Mouse (Mus musculus): ENCODE data around the gene Lamb1. TPM values are rescaled to one million over a fixed set of nuclear protein-coding genes. Genes with fewer than 3 reads are reported as not detected.

The Lamb1 gene
- total RNA-seq, 2 experiments from 2014 or later = 102 to 120 TPM

DNA sequence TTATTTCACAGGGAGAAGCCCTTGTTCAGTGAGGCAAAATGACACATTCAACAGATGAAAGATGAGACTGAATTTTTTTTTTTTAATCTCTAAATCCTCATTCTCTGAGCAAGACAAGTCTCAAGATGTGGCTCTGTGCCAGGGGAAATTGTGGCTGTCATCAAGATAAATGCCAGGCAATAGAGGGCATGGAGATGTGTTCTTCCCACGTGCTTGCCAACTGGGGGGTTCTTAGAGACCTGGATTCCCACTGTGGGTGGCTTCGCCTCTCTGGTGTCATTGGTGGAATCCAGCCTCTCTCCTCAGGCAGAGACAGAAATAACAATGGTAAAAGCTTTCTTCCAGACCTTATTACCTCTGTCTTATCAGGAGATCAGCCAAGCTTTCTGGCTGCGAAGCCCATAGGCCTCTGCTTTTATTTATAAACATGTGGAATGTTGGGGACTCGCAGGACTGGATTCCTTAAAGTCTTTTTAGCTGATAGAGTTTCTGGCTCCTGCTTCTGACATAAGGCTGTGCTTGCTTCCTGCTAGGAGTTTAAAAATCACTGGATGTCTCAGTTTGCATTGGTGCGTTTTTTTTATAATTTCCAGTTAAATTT, 41.1 kb downstream of the Lamb1 start:
- intact Hi-C loops (cut with DNase I; ENCODE audit: low total_unique reads) = no loop called here
- DNase-seq = no peak

DNA sequence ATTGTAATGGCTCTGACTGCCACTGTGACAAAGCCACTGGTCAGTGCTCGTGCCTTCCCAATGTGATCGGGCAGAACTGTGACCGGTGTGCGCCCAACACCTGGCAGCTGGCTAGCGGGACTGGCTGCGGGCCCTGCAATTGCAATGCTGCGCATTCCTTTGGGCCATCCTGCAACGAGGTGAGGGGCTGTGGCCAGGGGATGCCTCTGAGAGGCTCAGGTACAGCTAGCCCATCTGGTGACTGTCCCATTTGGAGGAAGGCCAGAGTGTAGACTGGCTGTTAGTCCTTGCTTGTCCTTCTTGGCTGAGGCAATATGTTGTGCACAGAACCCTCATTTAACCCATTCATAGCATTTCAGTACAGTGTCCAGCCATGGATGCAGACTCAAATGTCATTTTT, 42.0 kb downstream of the Lamb1 start:
- no peak for DNase-seq
- intact Hi-C loops (cut with DNase I; ENCODE audit: low total_unique reads) = no loop called here

DNA sequence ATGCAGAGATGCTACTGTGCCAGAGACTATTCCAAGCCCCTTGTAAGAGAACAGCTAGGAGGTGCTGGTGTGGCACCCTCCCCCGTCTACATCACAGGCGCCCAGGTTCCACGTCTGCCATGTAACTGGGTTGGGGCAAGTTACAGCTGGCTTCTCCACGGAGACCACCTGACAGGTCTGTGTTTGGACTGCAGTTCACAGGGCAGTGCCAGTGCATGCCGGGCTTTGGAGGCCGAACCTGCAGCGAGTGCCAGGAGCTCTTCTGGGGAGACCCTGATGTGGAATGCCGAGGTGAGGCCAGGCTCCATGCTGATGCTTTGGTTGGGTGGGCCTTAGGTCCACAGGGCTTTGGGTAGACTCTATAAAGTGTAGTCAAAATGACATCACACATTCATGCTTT, 42.7 kb downstream of the Lamb1 start:
- intact Hi-C loops (cut with DNase I; ENCODE audit: low total_unique reads) = no loop called here
- DNase-seq = no peak

DNA sequence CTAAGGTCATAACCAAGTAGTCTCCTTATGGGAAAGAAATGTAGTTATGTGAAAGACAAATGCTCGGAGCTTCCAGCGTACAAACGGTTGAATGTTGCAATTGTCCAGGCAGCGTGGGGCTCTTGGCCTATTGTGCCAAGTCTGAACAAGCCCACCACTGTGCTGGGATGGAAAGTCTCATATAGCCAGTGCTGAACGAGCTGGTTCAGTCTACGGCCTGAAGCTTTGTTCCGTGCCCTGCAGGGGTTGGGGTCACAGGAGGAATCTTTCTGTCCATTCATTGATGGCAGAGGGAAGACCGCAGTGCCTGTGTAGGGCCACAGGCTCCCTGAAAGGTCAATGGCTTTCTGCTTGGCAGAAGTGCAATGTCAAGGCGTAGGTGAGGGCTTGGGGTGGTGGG, 45.7 kb downstream of the Lamb1 start:
- intact Hi-C loops (cut with DNase I; ENCODE audit: low total_unique reads) = no loop called here
- no peak for DNase-seq

DNA sequence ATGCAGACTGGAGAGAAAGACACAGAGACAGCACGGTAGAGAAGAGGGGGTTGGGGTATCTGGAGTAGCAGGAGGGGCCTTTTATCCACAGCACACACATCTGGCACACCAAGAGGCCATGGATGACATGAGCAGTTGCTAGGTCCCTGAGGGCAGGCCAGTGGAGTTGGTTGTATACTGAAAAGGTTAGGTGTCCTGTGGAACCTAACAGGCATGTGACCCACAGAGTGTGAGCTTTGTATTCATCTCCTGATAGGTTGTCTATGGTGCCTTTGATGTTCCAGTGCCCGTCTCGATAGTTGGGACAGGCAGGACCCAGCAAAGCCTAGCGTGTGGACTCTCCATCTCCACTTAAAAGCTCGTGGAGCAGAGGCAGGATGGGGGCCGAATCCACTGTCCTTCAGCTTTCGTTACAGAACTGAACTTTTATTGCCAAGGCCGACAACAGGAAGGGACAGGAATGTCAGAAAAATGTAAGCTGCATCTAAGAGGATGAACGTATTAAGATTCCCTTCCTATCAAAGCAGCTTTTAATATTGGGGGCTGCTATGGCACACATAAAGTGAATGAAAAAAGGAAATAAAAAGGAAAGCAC, 46.7 kb downstream of the Lamb1 start:
- intact Hi-C loops (cut with DNase I; ENCODE audit: low total_unique reads) = no loop called here
- no peak for DNase-seq

DNA sequence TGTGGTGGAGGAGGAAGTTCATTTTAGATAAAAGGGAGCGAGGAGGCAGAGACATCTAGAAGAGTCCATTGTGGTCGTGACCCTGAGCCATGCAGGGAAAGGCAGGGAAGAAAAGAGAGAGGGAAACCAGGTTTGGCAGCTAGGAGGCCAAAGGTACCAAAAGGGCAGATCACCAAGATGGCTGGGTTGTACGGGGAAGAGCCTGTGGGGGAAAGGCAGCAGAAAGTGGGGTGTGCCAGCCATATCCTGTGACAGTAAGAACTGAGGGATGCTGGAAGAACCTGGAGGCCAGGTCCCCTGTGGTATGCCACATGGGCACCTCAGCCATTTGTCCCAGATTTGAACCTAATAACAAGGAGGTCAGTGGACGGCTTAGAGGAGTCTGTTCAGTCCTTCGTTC, 47.2 kb downstream of the Lamb1 start:
- intact Hi-C loops (cut with DNase I; ENCODE audit: low total_unique reads) = no loop called here
- no peak for DNase-seq

DNA sequence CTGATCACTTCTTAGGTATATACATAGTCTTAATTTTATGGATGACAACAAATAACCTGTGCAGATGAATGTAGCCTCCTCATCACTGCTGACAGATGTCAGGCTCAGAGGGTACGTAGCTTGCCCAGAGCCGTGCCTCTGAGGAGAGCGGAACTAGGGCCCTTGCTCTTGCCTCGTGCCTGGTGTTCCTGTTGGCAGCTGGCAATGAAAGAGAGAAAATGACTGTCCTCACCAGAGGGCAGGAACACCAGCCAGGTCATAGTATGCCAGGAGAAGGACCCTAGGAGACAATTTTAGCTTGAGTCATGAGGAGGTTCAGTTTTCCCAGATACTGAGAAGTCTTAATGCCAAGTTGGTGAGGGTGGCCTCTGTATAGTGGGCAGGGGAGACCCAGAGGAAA, 48.1 kb downstream of the Lamb1 start:
- no peak for DNase-seq
- intact Hi-C loops (cut with DNase I; ENCODE audit: low total_unique reads) = no loop called here

DNA sequence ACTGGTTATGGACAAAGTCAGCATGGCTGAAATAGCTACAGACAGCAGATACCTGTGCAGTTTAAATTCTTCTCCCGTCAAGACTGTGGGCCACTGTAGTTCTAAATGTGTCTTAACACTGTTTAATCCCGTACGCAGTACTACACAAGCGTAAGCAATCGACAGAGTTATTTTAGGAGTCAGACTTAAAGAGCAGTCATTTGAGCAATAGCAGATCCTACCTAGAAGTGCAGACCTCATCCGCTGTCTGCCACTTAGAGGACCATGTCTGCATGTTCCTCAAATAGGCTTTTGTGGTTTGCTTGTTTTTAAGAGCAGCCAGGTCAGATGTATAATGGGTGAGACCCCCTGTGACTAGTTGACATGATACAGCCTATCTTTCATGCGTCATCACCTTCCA, 49.3 kb downstream of the Lamb1 start:
- intact Hi-C loops (cut with DNase I; ENCODE audit: low total_unique reads) = no loop called here
- DNase-seq = no peak

DNA sequence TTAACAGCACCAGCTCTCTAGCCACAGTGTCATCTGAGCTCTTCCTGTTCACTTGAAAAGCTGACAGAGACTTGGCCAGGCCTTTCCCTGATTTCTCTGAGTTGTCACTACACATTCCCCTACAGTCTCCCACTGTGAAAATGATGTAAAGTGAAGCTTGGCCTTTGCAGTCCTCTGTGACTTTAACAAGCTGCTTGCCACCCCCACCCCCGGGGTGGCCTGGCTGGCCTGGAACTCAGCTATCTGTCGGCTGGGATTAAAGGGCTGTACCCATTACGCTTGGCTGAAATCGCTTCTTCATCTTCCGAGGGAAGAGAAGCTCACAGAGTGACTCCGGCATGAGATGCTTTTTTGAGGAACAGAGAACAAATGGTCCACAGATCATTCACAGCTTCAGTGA, 50.9 kb downstream of the Lamb1 start:
- intact Hi-C loops (cut with DNase I; ENCODE audit: low total_unique reads) = no loop called here
- no peak for DNase-seq

DNA sequence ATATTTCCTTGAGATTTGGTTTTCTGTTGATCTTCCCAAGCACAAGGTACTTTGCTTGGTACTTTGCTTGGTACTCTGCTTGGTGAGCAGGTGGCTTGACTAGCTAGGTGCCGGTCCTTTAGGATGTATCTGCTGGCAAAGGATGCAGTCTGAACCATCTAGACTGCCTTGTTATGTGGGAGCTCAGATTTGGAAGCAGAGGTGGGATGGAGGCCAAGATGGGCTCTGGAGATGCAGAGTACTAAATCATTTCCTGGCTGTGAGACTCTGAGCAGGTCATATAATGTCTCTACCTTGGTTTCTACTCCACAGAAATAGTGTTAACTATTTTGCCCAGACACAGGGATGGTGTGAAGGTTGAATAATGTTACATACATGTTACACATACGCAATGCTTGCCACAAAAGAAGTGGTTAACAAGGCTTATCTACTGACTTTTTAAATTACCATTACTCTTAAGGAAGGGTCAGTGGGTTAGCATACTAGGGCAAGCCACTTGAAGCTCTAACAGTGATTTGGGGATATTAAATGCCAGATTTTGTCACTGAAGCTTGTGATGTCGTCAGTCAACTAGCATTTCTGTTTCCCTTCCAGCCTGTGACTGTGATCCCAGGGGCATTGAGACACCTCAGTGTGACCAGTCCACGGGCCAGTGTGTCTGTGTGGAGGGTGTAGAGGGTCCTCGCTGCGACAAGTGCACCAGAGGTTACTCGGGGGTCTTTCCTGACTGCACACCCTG, 52.8 kb downstream of the Lamb1 start:
- intact Hi-C loops (cut with DNase I; ENCODE audit: low total_unique reads) = no loop called here

DNA sequence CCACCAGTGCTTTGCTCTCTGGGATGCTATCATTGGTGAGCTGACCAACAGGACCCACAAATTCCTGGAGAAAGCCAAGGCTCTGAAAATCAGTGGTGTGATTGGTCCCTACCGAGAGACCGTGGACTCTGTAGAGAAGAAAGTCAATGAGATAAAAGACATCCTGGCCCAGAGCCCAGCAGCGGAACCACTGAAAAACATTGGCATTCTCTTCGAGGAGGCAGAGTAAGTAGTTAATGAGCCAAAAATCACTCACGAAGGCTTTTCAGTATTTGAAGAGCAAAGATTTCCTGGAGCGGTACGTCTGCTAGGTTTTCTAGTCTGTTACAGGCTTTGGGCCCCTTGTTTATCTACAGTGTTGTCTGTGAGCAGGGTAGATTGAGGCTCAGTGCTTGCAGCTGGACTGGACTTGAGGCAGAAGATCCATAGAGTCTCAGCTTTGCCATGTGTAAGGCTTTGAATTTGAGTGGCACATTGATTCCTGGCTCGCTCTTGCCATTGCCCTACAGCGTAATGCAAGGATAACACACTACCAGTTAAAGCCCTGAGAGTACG, 53.5 kb downstream of the Lamb1 start:
- intact Hi-C loops (cut with DNase I; ENCODE audit: low total_unique reads) = no loop called here
- no peak for DNase-seq

More for the DNA sequence above, 52.8 kb downstream of the Lamb1 start:
- no peak for DNase-seq

DNA sequence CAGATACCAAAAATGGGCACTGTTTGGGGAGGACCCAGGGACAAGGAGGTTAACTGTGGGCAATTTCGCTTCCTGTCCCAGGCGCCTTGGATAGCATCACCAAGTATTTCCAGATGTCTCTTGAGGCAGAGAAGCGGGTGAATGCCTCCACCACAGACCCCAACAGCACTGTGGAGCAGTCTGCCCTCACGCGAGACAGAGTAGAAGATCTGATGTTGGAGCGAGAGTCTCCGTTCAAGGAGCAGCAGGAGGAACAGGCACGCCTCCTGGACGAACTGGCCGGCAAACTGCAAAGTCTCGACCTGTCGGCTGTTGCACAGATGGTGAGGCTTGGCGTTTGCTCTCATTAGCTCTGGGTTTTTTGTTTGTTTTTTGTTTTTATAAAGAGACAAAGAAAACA, 55.8 kb downstream of the Lamb1 start:
- DNase-seq = no peak
- intact Hi-C loops (cut with DNase I; ENCODE audit: low total_unique reads) = no loop called here

DNA sequence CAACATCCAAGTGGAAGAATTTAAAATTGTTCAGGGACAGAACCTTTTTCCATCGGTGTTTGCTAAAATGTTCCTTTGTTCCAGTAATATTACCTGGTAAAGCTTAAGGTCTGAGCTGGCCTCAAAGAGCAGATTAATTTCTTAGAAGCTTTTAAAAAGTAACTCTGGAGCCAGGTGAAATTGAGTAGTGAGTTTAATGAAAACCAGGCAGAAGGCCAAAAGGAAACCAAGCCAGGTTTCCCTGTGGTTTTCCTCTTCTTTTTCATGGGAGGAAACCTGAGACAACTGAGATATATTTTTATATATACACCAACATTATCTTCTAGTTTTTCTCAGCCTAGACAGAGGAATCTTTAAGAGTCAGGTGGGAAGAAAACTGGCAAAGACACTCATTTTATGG, 56.5 kb downstream of the Lamb1 start:
- DNase-seq = no peak
- intact Hi-C loops (cut with DNase I; ENCODE audit: low total_unique reads) = no loop called here

DNA sequence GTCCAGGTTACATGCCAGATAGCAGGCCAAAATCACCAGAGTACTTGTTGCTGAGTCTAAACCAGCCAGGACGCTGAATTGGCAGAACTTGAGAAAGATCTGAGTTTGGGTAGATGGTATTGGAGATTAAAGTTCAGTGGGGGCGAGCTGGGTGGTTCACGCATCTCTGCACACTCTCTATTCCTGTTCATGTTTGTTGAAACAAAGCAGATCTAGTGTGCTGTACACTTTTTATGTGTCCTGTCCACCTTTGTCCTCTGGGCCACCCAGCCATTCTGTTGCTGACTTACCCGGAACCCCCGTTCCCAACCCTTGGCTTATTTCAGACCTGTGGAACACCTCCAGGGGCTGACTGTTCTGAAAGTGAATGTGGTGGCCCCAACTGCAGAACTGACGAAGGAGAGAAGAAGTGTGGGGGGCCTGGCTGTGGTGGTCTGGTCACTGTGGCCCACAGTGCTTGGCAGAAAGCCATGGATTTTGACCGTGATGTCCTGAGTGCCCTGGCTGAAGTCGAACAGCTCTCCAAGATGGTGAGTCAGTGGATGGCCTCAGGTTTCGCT, 58.2 kb downstream of the Lamb1 start:
- DNase-seq = no peak
- intact Hi-C loops (cut with DNase I; ENCODE audit: low total_unique reads) = no loop called here

DNA sequence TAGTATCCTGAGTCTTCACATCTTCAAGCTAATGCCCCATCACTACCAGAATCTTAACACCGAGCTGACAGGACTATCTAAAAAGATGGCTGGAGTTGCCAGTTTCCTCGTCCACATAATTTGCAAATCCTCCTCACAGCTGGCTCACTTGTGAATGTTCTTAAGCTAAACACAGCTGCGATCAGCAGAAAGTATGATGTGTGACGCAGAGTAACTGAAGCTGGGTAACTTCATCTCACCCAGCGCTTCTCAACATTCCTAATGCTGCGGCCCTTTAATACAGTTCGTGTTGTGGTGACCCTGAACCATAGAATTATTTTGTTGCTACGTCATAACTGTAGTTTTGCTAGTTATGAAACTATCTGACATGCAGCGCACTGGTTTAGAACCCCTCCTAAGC, 62.1 kb downstream of the Lamb1 start:
- no peak for DNase-seq
- intact Hi-C loops (cut with DNase I; ENCODE audit: low total_unique reads) = no loop called here

DNA sequence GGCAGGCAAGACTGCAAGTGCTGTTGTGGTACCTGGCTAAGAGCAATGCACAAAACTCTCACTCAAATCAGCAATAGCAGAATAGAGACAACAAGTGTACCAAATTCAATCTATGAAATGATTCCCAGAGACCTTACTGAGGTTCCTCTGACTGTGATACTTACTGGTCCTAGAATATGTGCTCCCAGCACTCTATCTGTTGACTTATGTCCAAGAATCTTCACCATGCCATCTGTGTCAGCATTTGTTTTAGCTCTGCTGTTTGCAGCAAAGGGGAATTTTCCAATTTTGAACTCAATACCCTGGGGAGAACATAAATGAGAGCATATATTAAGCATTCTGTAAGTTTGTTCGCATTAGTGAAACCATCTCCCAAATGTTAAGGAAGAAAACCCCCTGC, 68.2 kb downstream of the Lamb1 start:
- intact Hi-C loops (cut with DNase I; ENCODE audit: low total_unique reads) = no loop called here
- DNase-seq = no peak

DNA sequence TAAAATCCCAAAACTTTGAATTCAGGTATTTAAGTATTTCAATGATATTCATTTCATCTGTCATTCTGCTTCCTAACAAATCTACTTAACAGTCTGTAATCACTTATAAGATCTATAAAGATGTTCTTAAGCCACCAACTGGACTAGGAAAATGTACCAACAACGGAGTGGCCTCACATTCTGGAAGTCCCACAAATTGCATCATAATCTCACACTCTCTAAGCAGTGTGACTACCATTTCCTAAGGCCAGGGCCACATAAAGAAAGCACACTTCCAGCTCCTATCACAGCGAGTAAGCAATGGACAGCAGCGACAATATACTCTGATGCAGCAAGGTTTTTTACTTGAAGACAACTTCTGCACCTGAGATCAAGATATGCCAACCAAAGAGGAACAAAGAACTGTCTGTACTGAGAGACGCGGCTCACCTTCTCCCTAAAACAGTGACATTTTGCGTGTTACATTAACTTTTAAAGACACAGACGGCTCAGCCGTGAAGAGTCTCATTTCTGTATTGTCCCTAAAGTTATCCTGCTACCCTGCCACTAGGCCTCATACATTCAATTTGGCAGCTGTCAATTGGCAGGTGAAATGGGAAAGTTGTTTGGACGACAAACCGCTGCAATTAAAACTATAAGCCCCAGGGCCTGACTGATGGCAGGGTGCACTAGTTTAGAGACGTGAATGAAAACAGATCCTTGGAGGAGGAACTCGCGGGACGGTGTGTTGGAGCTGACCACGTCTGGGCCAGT, 85.3 kb downstream of the Lamb1 start:
- intact Hi-C loops (cut with DNase I; ENCODE audit: low total_unique reads) = no loop called here
- DNase-seq = no peak

DNA sequence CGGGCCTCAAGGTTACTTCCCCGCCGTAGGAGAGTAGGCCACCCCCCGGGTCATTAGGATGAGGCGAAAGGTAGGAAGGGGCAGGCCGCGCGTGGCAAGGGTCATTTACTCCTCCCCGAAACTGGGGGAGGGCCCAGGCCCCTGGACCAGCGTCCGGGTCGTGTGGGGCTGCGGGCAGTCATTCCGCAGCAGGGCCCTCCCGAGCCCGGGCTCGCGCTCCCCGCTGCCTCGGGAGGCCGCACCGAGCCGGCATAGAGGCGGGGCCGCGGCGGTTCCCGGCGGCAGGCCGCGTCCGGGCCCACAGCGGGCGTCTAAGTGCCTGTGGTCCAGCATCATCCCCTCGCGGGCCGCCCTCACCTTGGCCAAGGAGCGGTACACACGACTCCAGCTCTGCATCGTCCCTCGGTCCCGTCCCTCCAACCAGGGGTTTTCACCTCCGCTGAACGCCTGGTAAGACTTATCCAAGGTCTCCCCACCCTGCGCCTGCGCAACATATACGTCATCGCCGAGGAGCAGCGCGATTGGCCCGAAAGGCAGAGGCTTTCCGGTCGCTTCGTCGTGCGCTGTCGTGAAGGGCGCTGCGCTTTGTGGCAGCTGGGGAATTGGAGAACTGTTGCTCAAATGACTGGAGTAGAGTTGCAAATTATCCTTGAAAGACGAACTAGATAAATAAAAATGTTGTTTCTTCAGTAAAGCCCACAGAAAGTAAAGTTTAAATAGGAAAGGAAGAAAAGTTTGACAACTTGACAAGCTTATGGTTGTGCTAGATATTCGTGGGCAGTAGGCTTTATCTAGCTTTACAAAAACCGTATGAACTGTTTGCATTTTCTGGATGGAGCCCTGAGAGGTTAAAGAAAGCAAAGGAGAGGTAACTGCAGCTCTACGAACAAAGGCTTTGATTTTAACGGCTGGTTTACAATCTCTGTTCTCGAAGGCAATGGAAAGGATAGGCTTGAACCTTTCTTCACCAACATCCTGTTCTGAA, 86.2 kb downstream of the Lamb1 start, which contains the start of gene Dld:
Gene Dld (minus strand): TSS at position 510 of the 985 bp plus-strand sequence.
- intact Hi-C loops (cut with DNase I; ENCODE audit: low total_unique reads) = no loop called here

DNA sequence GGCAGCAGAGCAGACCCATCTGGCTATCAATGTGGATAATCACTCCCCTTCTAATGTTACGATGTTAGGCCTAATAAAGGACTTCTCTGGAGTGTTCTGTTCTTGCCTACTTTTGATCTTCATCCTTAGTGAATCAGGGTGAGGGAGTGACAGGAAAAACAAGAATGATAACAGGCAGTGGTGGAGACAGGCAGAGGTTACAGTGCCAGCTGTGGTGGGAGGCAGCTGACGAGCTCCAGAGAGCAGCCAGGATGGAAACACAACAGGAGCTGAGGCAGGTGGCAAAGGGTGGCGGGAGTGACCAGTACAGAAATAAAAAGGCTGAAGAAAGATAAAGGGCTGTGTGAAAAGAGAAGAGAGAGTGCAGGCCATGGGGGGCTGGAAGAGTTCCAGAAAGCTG, 101.4 kb downstream of the Lamb1 start:
- intact Hi-C loops (cut with DNase I; ENCODE audit: low total_unique reads) = no loop called here

More for the DNA sequence above, 86.2 kb downstream of the Lamb1 start, which contains the start of gene Dld:
- peak; percentile 97 for DNase-seq

More for the DNA sequence above, 101.4 kb downstream of the Lamb1 start:
- no peak for DNase-seq

Data from gastrocnemius, postnatal 14 days (tissue).